Mouse (Mus musculus) thymus, adult 2 months (tissue): ENCODE data around the gene Arhgef7. TPM values are rescaled to one million over a fixed set of nuclear protein-coding genes. Genes with fewer than 3 reads are reported as not detected.

ENCODE experiments used
- DNase-seq: peaks from one replicate; pipeline ENCODE4 v3.0.0; 2021
- H3K27ac ChIP-seq: fragments of 200-500 bp; 2 replicates; pipeline ENCODE4 v1.5.1; 2012; ENCODE audit warnings: low read length, control low read depth; ENCODE audit not compliant: control insufficient read depth, insufficient read depth
- H3K27me3 ChIP-seq: fragments of 200-500 bp; 2 replicates; pipeline ENCODE4 v1.6.1; 2012; ENCODE audit warnings: mild to moderate bottlenecking, low read length, moderate library complexity, mixed read lengths; ENCODE audit not compliant: control insufficient read depth, insufficient read depth
- H3K36me3 ChIP-seq: fragments of 200-500 bp; 2 replicates; pipeline ENCODE4 v1.6.1; 2012; ENCODE audit warnings: mild to moderate bottlenecking, low read length, moderate library complexity; ENCODE audit not compliant: control insufficient read depth, insufficient read depth
- H3K4me1 ChIP-seq: fragments of 200-500 bp; replicated peaks from 2 replicates; pipeline ENCODE4 v1.6.1; 2012; ENCODE audit warnings: low read length; ENCODE audit not compliant: control insufficient read depth, insufficient read depth
- H3K4me3 ChIP-seq: fragments of 200-500 bp; 2 replicates; pipeline ENCODE4 v1.5.1; 2012; ENCODE audit warnings: mild to moderate bottlenecking, low read length, control low read depth, moderate library complexity; ENCODE audit not compliant: control insufficient read depth, insufficient read depth
- CTCF ChIP-seq: fragments of 200-500 bp; IDR thresholded peaks from 2 replicates; pipeline ENCODE4 v1.5.1; 2012; ENCODE audit warnings: mild to moderate bottlenecking, control low read depth, low read length, moderate library complexity, borderline replicate concordance; ENCODE audit not compliant: control insufficient read depth, poor library complexity, insufficient read depth; ENCODE audit errors: extremely low read depth
- POLR2A ChIP-seq: fragments of 200-500 bp; IDR thresholded peaks from 2 replicates; pipeline ENCODE4 v1.6.1; 2012; ENCODE audit warnings: mild to moderate bottlenecking, low read length, control low read depth, moderate library complexity; ENCODE audit not compliant: control insufficient read depth, poor library complexity, insufficient read depth; ENCODE audit errors: extremely low read depth
- WGBS: fragments of 180-500 bp; shearing (Covaris S2); methylation state at CpG from one replicate; pipeline ENCODE4 v1.1.7; 2018; 5-methylcytosine and 5-hydroxymethylcytosine counted together
- polyA plus RNA-seq: library from polyadenylated mRNA; depleted of rRNA; stranded (reverse); fragments of >200 nt; gene quantifications from 2 replicates; pipeline ENCODE4 v1.2.3, GENCODE M21; 2012

The Arhgef7 gene
- polyA plus RNA-seq, 1 experiment = 36.1 TPM

- WGBS = 82% methylated on average over 11 of the region's 11 CpGs
- H3K4me1 ChIP-seq = no peaks in the 10 kb centered on the region
- H3K27me3 ChIP-seq = no peaks in the 10 kb centered on the region
- no peak for TF ChIP-seq POLR2A
- TF ChIP-seq CTCF = no peak
- no peak overlapping the region for H3K27ac ChIP-seq
- H3K36me3 ChIP-seq = no peaks in the 10 kb centered on the region
- no peak for DNase-seq
- H3K4me3 ChIP-seq = no peak overlapping the region
Observed at GRCm38 (mm10) chr8:11746850-11747600, 19.5 kb downstream of the Arhgef7 start.

GRCm38 (mm10) chr8:11749472-11749871, 22.0 kb downstream of the Arhgef7 start:
- no peak for DNase-seq

GRCm38 (mm10) chr8:11752338-11752737, 24.8 kb downstream of the Arhgef7 start:
- no peak overlapping the region for H3K4me3 ChIP-seq
- TF ChIP-seq POLR2A (no peak), CTCF (no peak)
- H3K4me1 ChIP-seq = no peaks in the 10 kb centered on the region
- H3K27ac ChIP-seq = no peak overlapping the region
- DNase-seq = no peak
- 69% methylated on average over 3 of the region's 3 CpGs for WGBS
- H3K27me3 ChIP-seq = no peaks in the 10 kb centered on the region
- H3K36me3 ChIP-seq = no peaks in the 10 kb centered on the region

More at GRCm38 (mm10) chr8:11749472-11749871, 22.0 kb downstream of the Arhgef7 start:
- no peak overlapping the region for H3K27ac ChIP-seq
- WGBS = 68% methylated on average over 6 of the region's 6 CpGs
- H3K36me3 ChIP-seq = no peaks in the 10 kb centered on the region
- TF ChIP-seq CTCF = no peak
- TF ChIP-seq POLR2A = no peak
- no peaks in the 10 kb centered on the region for H3K27me3 ChIP-seq
- H3K4me3 ChIP-seq = no peak overlapping the region
- H3K4me1 ChIP-seq = no peaks in the 10 kb centered on the region

GRCm38 (mm10) chr8:11753155-11753941, 25.8 kb downstream of the Arhgef7 start:
- no peak for DNase-seq
- Histone ChIP-seq H3K4me1 (peaks cover 3% of the 10 kb centered on the region), H3K27ac (no peak overlapping the region), H3K4me3 (no peak overlapping the region), H3K27me3 (no peaks in the 10 kb centered on the region), H3K36me3 (no peaks in the 10 kb centered on the region)
- TF ChIP-seq CTCF (no peak), POLR2A (no peak)
- 91% methylated on average over 11 of the region's 11 CpGs for WGBS

- H3K4me3 ChIP-seq = no peak overlapping the region
- H3K27me3 ChIP-seq = no peaks in the 10 kb centered on the region
- TF ChIP-seq CTCF = no peak
- no peak for TF ChIP-seq POLR2A
- no peaks in the 10 kb centered on the region for H3K36me3 ChIP-seq
- H3K27ac ChIP-seq = no peak overlapping the region
- no peak for DNase-seq
- H3K4me1 ChIP-seq = peaks cover 9% of the 10 kb centered on the region
Observed at GRCm38 (mm10) chr8:11754723-11755122, 27.2 kb downstream of the Arhgef7 start.

- Histone ChIP-seq H3K36me3 (no peaks in the 10 kb centered on the region), H3K4me3 (no peak overlapping the region), H3K27me3 (no peaks in the 10 kb centered on the region), H3K4me1 (peaks cover 9% of the 10 kb centered on the region), H3K27ac (no peak overlapping the region)
- DNase-seq = peak; percentile 81
- WGBS = 18% methylated on average over 5 of the region's 5 CpGs
- no peak for TF ChIP-seq CTCF
- TF ChIP-seq POLR2A = no peak
Observed at GRCm38 (mm10) chr8:11755873-11756272, 28.4 kb downstream of the Arhgef7 start.

GRCm38 (mm10) chr8:11757568-11758481, 30.3 kb downstream of the Arhgef7 start:
- 5% methylated on average over 59 of the region's 59 CpGs for WGBS

More at GRCm38 (mm10) chr8:11757568-11758481, 30.3 kb downstream of the Arhgef7 start:
- Histone ChIP-seq H3K27ac (peak overlapping the region; percentile 14; the same call in 1 of the 2 replicates), H3K4me1 (peaks cover 9% of the 10 kb centered on the region), H3K27me3 (no peaks in the 10 kb centered on the region), H3K4me3 (peak overlapping the region; percentile 65), H3K36me3 (no peaks in the 10 kb centered on the region)
- DNase-seq = peak; percentile 95
- TF ChIP-seq CTCF = no peak
- peak; percentile 85 for TF ChIP-seq POLR2A
